Mouse (Mus musculus) thymus, adult 18-20 months (tissue): ENCODE measurements at regions not wholly inside any gene's neighbourhood (a gene's known extent, or its start where the extent isn't known, plus 50 kb on each side); places are given as distances from the start of the nearest gene placed in this dataset.

Source experiments
- DNase-seq, 2 experiments: peaks; one replicate each; pipeline ENCODE4 v3.0.0; 2022; ENCODE audit warnings: mixed read lengths in 2 of 2

DNA sequence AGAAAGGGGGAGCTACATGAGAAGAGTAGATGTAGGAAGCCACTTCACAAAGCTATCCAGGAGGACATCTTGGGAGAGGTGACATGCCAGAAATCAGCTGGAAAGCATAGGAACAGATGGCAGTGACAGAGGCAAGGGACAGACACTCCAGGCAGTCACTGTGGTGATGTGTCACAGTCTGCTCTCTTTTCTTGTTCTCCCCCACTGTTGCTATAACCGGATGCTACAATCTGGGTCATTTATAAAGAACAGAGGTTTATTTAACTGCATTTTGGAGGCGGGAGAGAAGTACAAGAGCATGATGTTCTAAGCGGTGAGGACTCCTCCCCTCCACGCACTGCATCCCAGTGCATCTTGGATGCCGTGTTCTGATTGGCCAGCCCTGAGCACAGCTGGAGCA is 133.8 kb upstream of the Med13l start:
- no peak for DNase-seq

DNA sequence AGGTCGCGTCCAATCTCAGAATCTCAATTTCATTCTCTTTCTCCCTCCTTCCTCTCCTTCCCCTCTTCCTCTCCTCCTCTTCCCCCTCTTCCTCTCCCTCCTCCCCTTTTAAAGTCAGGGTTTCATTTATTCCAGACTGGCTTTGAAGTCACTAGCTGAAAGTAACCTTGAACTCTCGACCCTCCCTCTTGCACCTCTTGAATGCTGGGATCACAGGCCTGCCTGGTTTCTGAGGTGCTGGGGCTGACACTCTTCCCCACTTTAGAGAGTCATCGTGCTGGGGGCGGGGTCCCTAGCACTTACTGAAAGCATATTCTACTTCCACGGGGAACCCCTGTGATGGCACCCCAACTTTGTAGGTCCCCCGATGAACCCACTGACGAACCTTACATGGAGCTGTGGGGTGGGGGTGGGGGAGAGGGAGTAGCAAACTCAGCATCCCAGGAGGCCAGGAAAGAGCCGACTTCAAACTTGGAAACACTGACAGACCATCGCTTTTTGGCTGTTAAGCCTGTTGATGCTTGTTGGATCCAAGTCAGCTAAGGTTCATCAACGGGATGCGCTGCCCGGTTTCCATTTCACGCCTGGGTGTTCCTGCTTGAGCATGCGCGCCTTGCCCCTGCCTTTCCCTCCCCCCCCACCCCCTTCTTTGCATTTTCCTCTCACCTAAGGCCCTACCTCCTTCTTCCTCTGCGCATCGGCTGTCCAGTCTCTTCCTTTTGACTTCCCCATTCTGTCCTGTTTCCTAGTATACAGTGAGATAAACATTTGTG is 132.0 kb upstream of the Med13l start:
- DNase-seq: no peak

DNA sequence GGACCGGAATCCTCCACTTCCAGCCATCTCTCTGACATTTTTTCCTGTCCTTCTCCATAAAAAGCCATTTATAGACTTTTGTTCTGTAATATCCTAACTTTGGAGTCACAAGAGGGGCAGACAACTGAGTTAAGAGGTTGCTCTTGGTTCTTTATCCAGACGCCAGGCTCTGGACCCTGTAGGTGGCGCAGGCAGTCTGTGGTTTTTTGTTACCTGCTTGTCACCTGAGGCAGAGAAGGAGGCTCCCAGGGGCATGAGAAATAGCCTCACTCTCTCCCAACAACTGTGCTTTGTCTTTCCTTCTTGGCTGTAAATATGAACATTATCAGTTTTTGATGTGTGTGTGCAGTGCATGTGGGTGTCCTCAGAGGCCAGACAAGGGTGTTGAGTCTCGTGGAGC is 126.9 kb upstream of the Med13l start:
- DNase-seq: no peak

DNA sequence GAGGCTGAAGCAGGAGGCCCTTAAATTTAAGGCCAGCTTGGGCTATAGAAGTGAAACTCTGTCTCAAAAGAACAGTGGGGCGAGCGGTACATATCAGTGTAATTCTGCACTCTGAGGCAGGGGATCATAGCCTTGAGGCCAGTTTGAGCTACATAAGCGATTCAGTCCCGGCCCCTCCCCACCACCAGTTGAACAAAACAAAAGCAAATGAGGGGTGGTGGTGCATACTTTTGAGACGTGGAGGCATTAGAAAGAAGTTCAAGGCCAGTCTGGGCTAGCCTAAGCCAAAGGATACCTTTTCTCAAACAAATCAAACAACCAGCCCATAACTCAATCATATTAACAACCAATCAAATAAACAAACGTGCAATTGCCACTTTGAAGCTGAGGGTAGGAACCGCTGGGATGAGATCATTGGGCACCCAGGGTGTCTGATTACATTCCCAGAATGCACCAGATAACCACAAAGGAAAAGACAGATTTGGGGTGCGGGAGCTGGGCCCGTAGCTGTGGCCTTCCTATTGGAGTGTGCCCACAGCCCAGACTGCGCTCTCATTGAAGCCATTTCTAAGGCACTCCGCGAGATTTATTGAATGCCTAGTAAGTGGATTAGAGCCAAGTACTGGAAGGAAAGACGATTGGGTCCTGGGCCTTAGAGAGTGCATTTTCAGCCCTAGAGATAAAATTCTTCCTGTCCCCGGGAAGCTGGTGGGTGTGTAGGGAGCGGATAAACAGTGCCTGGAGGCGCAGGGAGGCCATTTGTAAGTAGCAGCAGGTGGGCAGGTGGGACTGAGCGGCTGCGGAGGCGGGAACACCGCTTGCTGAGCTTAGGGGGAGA is 125.5 kb upstream of the Med13l start:
- DNase-seq: no peak

DNA sequence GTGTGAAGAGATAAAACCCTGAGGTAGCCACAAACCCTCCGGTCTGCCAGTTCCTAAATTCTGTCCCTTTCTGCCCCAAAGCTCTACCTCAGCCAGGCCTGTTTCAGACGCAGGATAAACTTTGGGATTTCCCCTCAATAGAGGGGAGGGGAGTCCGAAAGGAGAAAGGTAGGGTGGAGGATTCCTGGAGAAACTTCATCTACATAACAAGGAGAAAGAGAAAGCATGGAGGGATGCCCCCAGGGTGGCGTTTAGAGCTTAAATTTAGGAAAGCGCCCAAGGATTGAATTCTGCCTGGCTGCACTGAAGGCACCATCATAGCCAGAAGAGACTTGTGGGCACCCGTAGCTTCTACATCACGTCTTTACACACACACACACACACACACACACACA is 124.9 kb upstream of the Med13l start:
- no peak for DNase-seq

DNA sequence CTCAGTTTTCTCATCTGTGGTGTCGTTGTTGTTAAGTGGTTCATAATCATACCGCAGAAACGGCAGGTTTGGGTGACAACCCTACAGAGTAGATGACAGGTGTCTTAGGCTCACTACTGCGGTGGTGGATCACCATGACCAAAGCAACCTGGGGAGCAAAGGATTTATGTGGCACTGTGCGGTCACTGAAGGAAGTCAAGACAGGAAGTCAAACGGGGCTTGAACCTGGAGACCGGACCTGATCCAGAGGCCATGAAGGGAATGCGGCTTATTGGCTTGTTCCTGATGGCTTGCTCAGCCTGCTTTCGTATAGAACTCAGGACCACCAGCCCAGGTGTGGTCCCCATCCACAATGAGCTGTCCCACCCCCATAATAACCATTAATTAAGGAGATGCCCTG is 124.4 kb upstream of the Med13l start:
- no peak for DNase-seq

DNA sequence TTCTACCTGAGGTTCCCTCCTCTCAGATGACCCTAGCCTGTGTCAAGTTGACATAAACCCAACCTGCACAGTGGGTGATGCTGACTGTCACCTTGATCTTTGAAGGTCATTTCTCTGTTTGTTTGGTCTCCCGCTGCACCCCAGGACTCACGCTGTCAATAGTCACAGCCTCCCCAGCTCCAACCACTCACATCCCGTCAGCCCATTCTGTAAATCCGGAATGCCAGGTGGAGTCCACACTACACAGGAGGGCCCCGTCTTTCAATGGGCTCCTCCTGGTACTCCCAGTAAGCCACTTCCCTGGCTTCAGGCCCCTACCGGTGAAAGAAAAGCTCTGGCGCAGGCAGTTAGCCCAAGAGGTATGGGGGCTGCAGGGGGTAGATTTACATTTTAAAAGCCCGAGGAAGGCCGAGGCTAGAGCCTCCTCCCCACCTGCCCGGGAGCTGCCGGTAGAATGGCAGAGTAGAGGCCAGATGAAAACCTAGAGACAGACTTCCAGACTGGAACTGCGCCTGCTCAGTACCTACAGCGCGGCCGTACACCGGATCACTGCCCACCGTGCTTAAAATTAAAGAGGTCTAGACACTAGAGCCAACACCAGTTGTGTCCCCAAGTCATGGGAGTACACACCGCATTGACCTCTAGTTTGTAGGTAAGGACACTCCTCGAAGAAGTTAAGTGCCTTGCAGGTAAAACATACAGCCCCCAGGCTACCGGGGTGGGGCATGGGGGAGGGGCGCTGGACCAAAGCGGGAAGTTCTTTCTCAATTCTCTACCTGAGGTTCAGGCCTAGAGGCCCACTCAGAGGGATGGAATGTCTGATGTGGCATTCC is 123.8 kb upstream of the Med13l start:
- DNase-seq: no peak

DNA sequence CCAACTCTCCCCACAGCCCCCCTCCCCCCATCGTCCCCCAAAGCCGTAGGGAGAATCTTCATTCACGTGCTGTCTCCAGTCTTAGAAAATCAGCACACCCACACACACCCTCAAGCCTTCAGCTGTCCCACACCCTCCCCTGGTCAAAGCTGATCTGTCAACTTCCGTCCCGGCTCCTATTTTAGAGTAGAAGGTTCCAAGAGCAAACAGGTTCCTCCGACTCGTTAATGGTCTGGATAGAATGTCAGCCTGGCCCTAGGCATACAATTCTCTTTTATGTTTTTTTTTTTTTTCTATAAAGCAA is 123.2 kb upstream of the Med13l start:
- no peak for DNase-seq

DNA sequence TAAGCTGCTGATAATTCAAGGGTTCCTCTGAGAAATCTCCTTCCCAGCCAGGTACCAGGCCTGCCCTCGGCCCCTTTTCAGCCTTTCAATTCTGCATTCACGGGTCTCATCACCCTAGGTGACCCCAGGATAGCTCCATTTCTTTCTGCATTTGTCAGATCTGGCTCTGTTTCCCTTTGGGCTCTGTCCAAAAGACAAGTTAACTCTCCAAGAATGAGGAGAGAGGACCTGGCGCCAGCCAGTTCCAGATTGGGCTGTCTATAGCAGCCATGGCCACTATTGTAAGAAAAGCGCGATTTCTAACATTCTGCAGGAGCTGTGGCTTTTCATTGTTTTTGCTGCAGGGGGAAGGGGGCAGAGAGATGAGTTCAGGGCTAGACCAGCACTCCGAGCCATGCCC is 122.5 kb upstream of the Med13l start:
- no peak for DNase-seq

DNA sequence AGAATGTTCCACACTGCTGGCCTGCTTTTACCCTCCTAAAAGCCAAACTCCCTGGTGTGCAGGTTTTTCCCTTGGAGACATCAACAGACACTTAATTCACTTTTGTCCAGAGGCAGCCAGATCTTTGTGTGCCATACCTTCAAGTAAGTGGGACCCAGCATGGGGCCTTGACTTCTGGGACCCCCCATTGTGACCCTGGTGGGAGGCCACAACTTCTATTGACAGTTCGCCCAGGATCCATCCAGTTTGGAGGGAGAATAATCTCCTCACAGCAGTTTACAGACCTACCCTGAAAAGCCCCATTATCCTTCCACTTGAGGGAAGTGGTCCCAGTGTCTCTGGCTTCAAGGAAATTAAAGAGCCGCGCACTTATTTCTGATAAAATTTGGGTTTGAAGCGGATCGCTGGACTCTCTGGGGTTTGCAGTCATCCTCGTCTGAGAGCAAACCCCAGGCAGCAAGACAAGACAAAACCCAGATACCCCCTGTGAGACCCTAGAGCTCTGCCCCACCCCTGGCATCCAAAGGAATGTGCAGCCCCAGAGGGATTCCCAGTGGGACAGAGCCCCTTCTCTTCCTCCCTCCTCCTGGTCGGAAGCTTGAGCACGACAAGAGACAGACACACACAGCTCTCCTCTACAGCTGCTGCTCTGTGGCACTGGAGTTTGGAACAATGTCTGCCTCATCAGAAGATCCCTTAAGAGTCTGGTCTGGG is 115.8 kb upstream of the Med13l start:
- DNase-seq: no peak

DNA sequence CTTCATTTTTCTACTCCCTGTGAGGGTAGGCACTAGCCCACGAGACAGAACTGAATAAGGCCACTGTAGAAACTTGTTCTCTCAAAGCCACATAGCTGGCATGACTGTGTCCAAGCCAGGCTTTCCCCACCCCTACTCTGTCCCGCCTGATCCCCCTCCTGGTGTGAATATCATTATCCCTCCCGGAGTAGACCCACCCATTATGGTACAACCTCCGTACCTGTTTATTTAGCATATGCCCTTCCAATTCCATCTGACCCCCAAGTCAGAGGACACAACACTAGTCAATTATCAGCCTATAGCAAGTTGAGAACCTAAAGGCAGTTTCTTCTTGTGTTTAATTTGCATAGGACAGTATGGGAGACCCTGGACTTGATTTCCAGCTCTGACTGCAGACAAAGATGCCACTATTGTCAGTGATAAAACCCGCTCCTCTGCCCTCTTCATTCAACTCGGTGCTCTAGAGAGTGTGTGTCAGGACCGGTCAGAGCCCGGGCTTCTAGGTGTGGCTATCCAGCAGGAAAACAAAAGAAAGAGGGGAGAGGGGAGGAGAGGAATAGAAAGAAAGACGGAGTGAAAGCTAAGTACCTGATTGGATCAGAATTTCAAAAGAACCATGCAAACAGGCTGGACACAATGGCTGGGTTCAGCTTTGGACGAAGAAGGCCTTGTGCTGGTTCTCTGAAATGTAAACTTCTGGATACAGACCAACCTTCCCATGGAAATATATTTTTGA is 115.1 kb upstream of the Med13l start:
- no peak for DNase-seq

DNA sequence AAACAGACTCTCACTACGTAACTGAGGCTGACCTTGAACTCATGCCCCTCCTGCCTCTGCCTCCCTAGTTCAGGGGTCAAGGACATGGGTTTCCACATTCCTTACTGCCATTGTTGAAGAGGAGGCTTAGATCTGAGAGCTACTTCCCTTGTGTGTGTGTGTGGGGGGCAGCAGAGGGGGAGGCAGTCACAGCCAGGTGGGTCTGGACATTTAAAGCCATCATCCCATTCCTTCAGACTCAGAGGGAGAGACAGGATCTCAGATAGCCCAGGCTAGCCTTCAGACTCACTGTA is 114.5 kb upstream of the Med13l start:
- no peak for DNase-seq

DNA sequence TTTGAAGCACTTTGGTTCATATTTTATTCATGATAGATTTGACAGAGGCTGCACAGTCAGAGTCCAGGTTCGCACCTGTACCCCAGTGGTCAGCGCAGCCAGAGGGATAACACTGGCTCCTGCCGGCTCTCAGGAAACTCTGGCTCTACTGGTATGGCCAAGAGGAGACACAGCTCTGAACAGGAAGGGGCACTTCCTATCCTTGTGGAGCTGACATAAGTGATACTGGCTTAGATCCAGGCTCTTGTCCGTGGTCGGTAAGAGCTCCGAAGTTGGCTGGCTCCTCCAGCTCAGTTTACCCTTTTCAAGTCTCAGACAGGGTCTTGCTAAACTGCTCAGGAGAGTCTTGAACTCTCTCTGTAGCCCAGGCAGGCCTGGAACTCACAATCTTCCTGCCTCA is 113.6 kb upstream of the Med13l start:
- no peak for DNase-seq

DNA sequence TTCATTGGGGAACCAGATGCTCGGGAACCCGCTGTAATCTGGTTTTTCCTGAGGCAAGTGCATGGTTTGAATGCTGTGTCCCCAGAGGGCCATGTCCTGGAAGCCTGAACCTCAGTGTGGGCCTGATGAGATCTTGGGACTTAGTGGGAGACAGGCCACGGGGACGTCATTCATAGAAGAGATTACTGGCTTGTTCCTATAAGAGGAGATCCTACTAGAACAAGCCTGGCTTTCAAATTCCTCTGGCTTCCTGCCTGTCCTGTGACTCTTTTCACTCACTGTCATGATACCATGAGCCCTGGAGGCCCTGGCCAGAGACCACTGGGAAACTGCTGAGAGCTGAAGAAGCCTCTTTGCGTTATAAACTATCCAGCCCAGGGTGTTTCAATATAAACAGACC is 113.1 kb upstream of the Med13l start:
- DNase-seq: no peak

DNA sequence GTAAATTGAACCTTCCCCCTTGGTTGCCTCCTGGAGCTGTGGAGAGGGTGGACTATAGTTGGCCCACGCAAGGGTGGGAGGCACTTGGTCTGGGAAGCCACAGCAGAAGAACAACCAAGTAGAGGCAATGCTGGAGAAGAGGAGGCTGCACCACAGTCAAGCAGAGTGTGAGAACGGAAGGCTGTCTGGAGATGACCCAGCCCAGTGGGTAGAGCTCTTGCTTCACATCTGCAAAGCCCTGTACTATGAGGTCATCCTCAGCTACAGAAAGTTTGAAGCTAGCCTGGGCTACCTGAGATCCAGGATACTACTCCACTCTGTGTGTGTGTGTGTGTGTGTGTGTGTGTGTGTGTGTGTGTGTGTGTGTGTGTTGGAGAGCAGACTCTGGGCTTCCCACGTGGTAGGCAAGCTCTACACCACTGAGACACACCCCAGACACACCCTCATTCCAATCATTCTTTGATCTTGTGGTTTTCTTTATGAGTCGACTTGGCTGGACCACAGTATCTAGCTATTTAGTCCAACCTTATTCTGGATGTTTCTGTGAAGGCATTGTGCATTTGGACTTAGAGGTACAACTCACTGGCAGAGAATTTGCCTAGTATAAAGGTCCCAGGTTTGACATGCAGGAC is 111.5 kb upstream of the Med13l start:
- no peak for DNase-seq

DNA sequence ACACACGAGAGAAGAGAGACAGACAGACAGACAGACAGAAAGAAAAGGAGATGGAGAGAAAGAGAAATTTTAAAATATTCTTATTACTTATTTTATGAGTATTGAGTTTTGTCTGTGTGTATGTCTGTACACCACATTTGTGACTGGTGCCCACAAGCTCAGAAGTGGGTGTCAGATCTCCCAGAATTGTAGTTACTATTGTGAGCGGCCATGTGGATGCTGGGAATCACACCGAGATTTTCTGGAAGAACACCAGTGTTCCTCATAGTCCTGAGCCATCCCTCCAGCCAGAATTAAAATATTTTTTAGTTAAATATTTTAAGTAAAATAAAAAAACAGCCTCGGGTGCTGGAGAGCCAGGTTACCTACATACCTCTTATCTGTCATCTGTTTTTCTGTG is 110.6 kb upstream of the Med13l start:
- DNase-seq: no peak

DNA sequence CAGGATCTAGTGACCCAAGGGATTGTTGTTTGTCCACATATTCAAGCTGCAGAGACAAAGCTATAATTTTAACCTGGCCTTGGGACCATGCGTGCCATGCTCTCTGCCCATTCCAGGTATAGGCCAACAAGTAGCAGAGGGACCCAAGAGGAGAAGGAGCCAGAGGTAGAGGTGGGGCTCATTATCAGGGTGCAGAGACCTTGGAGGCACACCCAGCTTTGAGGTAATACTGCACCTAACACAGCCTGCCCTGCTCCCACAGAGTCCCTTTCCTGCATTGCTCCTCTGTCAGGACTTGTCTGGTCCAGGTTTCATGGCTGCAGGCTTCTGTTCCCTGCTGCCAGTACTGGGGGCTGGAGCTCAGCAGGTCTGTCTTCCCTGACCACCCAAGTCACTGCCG is 108.4 kb upstream of the Med13l start:
- DNase-seq: no peak

DNA sequence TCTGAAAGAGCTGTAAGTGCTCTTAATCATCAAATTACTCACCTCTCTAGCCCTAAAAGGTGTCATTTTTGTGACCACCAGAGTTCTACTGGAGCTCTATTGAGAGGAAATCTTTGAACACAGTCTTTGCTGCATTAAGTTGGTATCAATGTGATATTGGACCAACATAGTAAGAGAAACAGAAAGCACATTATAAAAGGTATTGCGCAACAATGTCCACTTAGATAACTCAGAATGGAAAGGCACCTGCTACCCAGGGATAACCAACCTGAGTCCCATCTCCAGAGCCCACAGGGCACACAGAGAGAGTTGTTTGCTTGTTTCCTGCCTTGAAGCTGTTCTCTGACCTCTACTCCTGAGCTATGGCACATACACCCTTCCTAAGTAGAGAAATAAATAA is 106.4 kb upstream of the Med13l start:
- no peak for DNase-seq

DNA sequence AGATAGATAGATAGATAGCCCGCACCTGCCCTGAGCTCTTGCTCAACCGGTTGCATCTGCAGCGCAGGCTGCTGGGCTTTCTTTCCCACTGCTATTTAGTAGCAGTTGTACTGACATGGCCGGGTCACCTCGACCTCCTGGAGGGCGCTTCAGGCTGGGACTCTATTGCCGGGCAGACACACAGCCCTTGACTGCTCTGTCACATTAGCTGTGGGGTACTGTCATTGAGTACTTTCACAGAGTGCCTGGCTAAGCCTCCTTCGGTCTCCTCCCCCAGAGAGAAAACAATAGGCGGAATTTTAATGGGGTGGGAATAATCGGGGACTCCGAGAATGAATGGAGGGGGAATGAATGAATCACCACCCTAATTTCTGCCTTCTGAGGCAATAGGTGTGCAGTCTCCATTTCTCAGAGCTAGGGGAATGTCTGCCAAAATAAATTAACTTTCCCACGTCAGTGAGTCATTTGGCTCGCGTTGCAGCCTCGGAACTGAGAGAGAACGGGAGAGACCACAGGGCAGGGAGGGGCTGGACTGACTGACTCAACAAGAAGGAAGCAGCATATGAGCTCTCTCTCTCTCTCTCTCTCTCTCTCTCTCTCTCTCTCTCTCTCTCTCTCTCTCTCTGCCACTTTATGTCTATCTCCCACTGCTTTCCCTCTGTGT is 101.6 kb upstream of the Med13l start:
- DNase-seq: no peak

DNA sequence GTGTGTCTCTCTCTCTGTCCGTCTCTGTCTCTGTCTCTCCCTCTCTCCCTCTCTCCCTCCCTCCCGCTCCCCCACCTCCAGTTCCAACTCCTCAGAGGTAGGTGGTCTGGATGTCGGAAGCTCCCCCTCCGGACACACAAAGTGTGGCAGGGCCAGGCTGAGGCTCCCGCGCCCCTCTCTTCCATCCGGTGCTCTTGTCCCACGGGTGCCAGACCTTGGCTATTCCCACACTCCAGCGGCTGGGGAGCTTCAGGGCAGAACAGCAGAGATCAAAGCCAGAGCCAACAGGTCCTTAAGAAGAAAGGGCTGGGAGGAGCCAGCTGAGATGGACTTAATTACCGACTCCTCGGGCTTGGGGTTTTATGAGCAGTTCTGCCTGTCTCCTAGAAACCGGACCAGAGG is 101.1 kb upstream of the Med13l start:
- DNase-seq: no peak

DNA sequence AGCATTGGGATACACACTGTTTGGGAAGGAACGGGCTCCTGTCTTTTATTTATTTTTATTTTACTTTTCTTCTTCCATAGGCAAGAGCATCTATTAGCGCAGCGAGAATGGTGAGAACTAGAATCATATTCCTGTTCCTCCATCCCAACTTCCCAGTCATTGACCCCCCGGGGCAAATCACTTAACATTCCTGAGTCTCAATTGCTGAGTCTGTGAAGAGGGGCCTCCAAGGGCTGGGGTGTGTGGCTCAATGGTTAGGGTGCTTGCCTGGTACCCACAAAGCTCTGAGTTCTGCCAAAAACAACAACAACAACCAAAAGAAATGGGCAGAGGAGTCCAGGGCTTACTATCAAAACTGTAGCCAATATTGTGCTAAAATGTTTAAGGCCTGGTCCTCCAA is 98.5 kb upstream of the Med13l start:
- no peak for DNase-seq
